Mouse (Mus musculus): ENCODE measurements at regions not wholly inside any gene's neighbourhood (a gene's known extent, or its start where the extent isn't known, plus 50 kb on each side); places are given as distances from the start of the nearest gene placed in this dataset.

DNA sequence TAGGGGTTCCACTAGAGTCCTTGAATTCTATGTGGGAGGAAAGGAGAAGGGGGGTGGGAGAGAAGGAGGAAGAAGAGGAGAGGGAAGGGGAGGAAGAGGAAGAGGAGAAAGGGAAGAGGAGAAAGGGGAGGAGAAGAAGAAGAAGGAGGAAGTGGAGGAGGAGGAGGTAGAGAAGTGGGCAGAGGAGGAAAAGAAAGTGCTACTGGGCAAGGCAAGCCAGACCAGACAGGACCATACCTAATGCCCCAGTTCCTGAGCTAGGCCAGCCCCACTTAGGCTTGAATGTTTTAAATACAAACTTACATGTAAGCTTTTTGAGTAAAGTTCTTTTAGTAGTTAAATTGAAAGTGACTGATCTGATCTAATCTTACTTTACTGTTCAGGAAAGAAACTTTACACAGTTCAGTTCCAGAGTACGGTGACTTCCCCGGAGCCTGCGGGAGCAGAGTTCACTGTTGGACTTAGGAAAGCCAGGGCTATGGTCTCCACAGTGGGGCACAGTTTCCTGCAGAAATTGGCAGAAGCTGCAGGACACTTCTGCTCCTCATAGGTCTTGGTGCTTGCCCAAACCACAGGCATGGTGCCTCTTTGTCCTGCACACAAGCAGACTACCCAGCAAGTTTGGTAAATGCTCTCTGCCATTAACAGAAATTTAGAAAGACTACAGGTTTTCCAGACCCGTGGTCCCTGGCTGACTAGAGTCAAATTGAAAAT is 131.9 kb upstream of the Fut8 start:
- H3K27ac ChIP-seq (replicated peaks; ENCODE audit: low read depth, low read length): no peak overlapping the region
- H3K4me2 ChIP-seq (ENCODE audit: low read depth, severe bottlenecking): no peak overlapping the region
- 84% methylated on average over 4 of the region's 4 CpGs for WGBS
- H3K27me3 ChIP-seq (ENCODE audit: control insufficient read depth, insufficient read depth, low read length): no peaks in the 10 kb centered on the region
- no peak overlapping the region for H3K4me3 ChIP-seq (ENCODE audit: low read depth, low read length)
- no peaks in the 10 kb centered on the region for H3K4me1 ChIP-seq (ENCODE audit: control insufficient read depth, insufficient read depth, low read length)
- H3K9ac ChIP-seq (ENCODE audit: low read length): no peak overlapping the region
- ATAC-seq (ENCODE audit: insufficient number of reproducible peaks, low FRiP score, low TSS enrichment, low read depth) (no peak), DNase-seq (ENCODE audit: low spot score) (no peak)
- H3K9me3 ChIP-seq (ENCODE audit: control insufficient read depth, low read length): no peaks in the 10 kb centered on the region
- H3K36me3 ChIP-seq (ENCODE audit: control insufficient read depth, insufficient read depth, low read length): no peaks in the 10 kb centered on the region

DNA sequence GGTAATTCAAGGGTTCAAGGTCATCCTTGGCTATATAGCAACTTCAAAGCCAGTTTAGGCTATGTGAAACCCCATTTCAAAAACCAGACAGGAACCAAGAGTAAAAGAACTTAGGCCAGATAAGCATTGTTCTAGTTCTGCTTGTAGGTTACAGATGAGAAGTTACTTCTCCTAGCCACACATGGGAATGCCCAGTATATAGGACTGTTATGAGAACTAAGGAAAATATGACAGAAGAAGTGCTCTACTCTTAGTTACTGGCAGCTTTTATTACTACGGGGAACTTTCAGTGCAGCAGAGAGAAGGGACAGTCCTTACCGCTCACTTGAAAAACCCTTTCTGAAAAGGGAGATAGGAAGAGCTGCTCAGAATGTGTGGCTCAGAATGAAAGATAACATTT is 137.4 kb upstream of the Fut8 start:
- H3K9ac ChIP-seq (ENCODE audit: low read length): no peak overlapping the region
- 94% methylated on average over 2 of the region's 2 CpGs for WGBS
- H3K4me1 ChIP-seq (ENCODE audit: control insufficient read depth, insufficient read depth, low read length): no peaks in the 10 kb centered on the region
- DNase-seq (ENCODE audit: low spot score) (no peak), ATAC-seq (ENCODE audit: insufficient number of reproducible peaks, low FRiP score, low TSS enrichment, low read depth) (no peak)
- no peaks in the 10 kb centered on the region for H3K9me3 ChIP-seq (ENCODE audit: control insufficient read depth, low read length)
- H3K36me3 ChIP-seq (ENCODE audit: control insufficient read depth, insufficient read depth, low read length): no peaks in the 10 kb centered on the region
- H3K27me3 ChIP-seq (ENCODE audit: control insufficient read depth, insufficient read depth, low read length): no peaks in the 10 kb centered on the region
- no peak overlapping the region for H3K4me2 ChIP-seq (ENCODE audit: low read depth, severe bottlenecking)
- no peak overlapping the region for H3K4me3 ChIP-seq (ENCODE audit: low read depth, low read length)
- H3K27ac ChIP-seq (replicated peaks; ENCODE audit: low read depth, low read length): no peak overlapping the region

DNA sequence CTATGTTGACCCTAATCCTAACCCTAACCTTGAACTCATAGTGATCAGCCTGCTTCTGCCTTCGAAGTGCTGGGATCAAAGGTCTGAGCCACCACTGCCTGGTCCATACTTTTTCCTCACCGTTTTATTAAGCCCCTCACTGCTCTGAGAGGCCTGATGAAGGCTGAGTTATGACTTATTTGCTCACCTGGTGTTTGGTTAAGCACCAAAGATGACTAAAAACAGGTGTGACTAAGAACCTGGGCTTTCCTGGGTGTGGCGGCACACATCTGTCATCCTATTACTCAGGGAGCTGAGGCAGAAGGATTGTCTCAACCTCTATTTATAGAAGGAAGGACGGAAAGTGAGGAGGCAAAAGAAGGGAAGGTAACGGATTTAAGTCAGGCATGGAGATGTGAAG is 137.5 kb upstream of the Max start:
- DNase-seq (ENCODE audit: low spot score): no peak
- no peak overlapping the region for H3K4me2 ChIP-seq (ENCODE audit: low read depth, severe bottlenecking)
- no peak overlapping the region for H3K27ac ChIP-seq (replicated peaks; ENCODE audit: low read depth, low read length)
- WGBS: 77% methylated on average over 5 of the region's 5 CpGs
- no peaks in the 10 kb centered on the region for H3K9me3 ChIP-seq (ENCODE audit: control insufficient read depth, low read length)
- no peak overlapping the region for H3K4me3 ChIP-seq (ENCODE audit: low read depth, low read length)
- H3K9ac ChIP-seq (ENCODE audit: low read length): no peak overlapping the region
- no peaks in the 10 kb centered on the region for H3K4me1 ChIP-seq (ENCODE audit: control insufficient read depth, insufficient read depth, low read length)
- ATAC-seq (ENCODE audit: insufficient number of reproducible peaks, low FRiP score, low TSS enrichment, low read depth): no peak
- no peaks in the 10 kb centered on the region for H3K36me3 ChIP-seq (ENCODE audit: control insufficient read depth, insufficient read depth, low read length)
- H3K27me3 ChIP-seq (ENCODE audit: control insufficient read depth, insufficient read depth, low read length): no peaks in the 10 kb centered on the region

- H3K27me3 ChIP-seq (ENCODE audit: control insufficient read depth, insufficient read depth, low read length): no peaks in the 10 kb centered on the region
- H3K27ac ChIP-seq (replicated peaks; ENCODE audit: low read depth, low read length): no peak overlapping the region
- H3K36me3 ChIP-seq (ENCODE audit: control insufficient read depth, insufficient read depth, low read length): no peaks in the 10 kb centered on the region
- no peaks in the 10 kb centered on the region for H3K4me1 ChIP-seq (ENCODE audit: control insufficient read depth, insufficient read depth, low read length)
- WGBS: 89% methylated on average over 4 of the region's 4 CpGs
- H3K4me3 ChIP-seq (ENCODE audit: low read depth, low read length): no peak overlapping the region
- no peak overlapping the region for H3K9ac ChIP-seq (ENCODE audit: low read length)
- H3K9me3 ChIP-seq (ENCODE audit: control insufficient read depth, low read length): no peaks in the 10 kb centered on the region
- DNase-seq (ENCODE audit: low spot score): no peak
- ATAC-seq (ENCODE audit: insufficient number of reproducible peaks, low FRiP score, low TSS enrichment, low read depth): no peak
- H3K4me2 ChIP-seq (ENCODE audit: low read depth, severe bottlenecking): no peak overlapping the region
These were observed 136.8 kb upstream of the Max start for GRCm38 (mm10) chr12:77098821-77099220.

GRCm38 (mm10) chr12:77097831-77098230 is 135.8 kb upstream of the Max start:
- H3K9ac ChIP-seq (ENCODE audit: low read length): no peak overlapping the region
- ATAC-seq (ENCODE audit: insufficient number of reproducible peaks, low FRiP score, low TSS enrichment, low read depth) (no peak), DNase-seq (ENCODE audit: low spot score) (no peak)
- no peak overlapping the region for H3K4me2 ChIP-seq (ENCODE audit: low read depth, severe bottlenecking)
- H3K27me3 ChIP-seq (ENCODE audit: control insufficient read depth, insufficient read depth, low read length): no peaks in the 10 kb centered on the region
- no peak overlapping the region for H3K4me3 ChIP-seq (ENCODE audit: low read depth, low read length)
- WGBS: 96% methylated on average over 2 of the region's 2 CpGs
- H3K4me1 ChIP-seq (ENCODE audit: control insufficient read depth, insufficient read depth, low read length): no peaks in the 10 kb centered on the region
- no peaks in the 10 kb centered on the region for H3K9me3 ChIP-seq (ENCODE audit: control insufficient read depth, low read length)
- no peak overlapping the region for H3K27ac ChIP-seq (replicated peaks; ENCODE audit: low read depth, low read length)
- no peaks in the 10 kb centered on the region for H3K36me3 ChIP-seq (ENCODE audit: control insufficient read depth, insufficient read depth, low read length)

- no peak overlapping the region for H3K9ac ChIP-seq (ENCODE audit: low read length)
- no peaks in the 10 kb centered on the region for H3K36me3 ChIP-seq (ENCODE audit: control insufficient read depth, insufficient read depth, low read length)
- no peaks in the 10 kb centered on the region for H3K9me3 ChIP-seq (ENCODE audit: control insufficient read depth, low read length)
- H3K4me1 ChIP-seq (ENCODE audit: control insufficient read depth, insufficient read depth, low read length): no peaks in the 10 kb centered on the region
- no peak overlapping the region for H3K27ac ChIP-seq (replicated peaks; ENCODE audit: low read depth, low read length)
- H3K27me3 ChIP-seq (ENCODE audit: control insufficient read depth, insufficient read depth, low read length): no peaks in the 10 kb centered on the region
- H3K4me2 ChIP-seq (ENCODE audit: low read depth, severe bottlenecking): no peak overlapping the region
- no peak overlapping the region for H3K4me3 ChIP-seq (ENCODE audit: low read depth, low read length)
- ATAC-seq (ENCODE audit: insufficient number of reproducible peaks, low FRiP score, low TSS enrichment, low read depth) (no peak), DNase-seq (ENCODE audit: low spot score) (no peak)
- 88% methylated on average over 4 of the region's 4 CpGs for WGBS
These were observed 134.5 kb upstream of the Max start for GRCm38 (mm10) chr12:77096461-77096860.

DNA sequence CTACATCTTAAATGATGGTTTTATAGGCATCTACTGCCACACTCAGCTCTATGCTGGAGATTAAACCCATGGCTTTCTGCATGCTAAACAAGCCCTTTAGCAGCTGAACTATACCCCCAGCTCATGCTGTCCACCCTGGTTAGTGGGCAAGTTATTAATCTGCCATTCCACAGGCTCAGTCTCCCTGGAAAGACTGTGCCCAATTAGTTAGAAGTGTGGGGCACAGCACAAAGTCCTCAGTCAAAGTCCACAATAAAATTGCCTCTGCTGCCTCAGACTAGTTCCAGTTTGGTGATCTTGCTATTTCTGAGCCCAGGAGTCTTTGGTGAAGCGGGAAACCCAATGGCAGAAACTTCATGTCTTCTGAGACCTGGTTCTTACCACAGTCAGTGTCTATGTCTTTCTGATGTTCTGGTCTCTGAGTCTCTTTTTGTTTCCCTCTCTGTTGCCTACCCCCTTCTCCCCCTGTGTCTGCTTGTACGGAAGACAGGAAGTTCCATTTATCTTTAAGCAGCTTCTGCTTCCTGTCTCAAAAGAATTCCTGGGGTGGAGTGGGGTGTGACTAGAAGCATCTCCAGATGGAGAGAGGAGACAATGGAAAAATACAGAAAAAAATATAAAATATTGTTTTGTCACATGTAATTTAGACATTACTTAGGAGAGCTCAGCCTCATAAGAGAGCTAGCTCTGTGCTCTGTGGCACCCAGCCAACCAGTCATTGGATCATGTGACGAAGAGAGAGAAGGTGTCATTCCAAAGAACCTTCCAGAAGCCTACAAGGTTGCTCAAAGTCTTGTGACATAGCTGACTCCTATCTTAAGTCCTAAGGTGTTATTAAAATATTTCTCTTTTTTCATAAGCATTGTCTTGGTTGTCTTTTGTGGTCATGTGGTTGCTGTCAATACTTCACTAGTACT is 133.3 kb upstream of the Max start:
- WGBS: 83% methylated on average over 3 of the region's 3 CpGs

DNA sequence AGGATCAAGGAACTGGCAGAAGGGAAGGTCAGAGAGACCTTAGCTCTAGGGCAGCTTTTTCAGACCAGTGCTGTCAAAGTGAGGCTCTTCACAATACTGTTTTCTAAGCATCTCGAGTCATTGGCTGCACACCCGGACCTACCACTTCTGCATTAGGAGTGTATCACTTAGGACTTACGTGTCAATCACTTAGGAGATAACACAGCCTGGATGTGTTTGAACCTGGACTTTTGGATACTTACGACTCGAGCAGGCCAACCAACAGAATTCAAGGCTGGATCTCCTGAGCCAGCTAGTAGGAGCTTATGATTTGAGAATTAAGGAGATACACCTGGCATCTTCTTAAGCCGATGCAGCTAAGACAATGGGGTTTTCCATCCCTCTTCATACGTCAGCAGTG is 132.2 kb upstream of the Max start:
- DNase-seq (ENCODE audit: low spot score): no peak
- WGBS: 83% methylated on average over 7 of the region's 7 CpGs

More for the DNA sequence above, 133.3 kb upstream of the Max start:
- no peak overlapping the region for H3K4me3 ChIP-seq (ENCODE audit: low read depth, low read length)
- no peaks in the 10 kb centered on the region for H3K9me3 ChIP-seq (ENCODE audit: control insufficient read depth, low read length)
- no peaks in the 10 kb centered on the region for H3K4me1 ChIP-seq (ENCODE audit: control insufficient read depth, insufficient read depth, low read length)
- no peak overlapping the region for H3K4me2 ChIP-seq (ENCODE audit: low read depth, severe bottlenecking)
- no peak for DNase-seq (ENCODE audit: low spot score)
- no peaks in the 10 kb centered on the region for H3K36me3 ChIP-seq (ENCODE audit: control insufficient read depth, insufficient read depth, low read length)
- no peak overlapping the region for H3K9ac ChIP-seq (ENCODE audit: low read length)
- H3K27me3 ChIP-seq (ENCODE audit: control insufficient read depth, insufficient read depth, low read length): no peaks in the 10 kb centered on the region
- no peak overlapping the region for H3K27ac ChIP-seq (replicated peaks; ENCODE audit: low read depth, low read length)
- ATAC-seq (ENCODE audit: insufficient number of reproducible peaks, low FRiP score, low TSS enrichment, low read depth): no peak

More for the DNA sequence above, 132.2 kb upstream of the Max start:
- H3K4me2 ChIP-seq (ENCODE audit: low read depth, severe bottlenecking): no peak overlapping the region
- no peak overlapping the region for H3K27ac ChIP-seq (replicated peaks; ENCODE audit: low read depth, low read length)
- H3K27me3 ChIP-seq (ENCODE audit: control insufficient read depth, insufficient read depth, low read length): no peaks in the 10 kb centered on the region
- no peaks in the 10 kb centered on the region for H3K9me3 ChIP-seq (ENCODE audit: control insufficient read depth, low read length)
- no peaks in the 10 kb centered on the region for H3K4me1 ChIP-seq (ENCODE audit: control insufficient read depth, insufficient read depth, low read length)
- H3K9ac ChIP-seq (ENCODE audit: low read length): no peak overlapping the region
- no peak for ATAC-seq (ENCODE audit: insufficient number of reproducible peaks, low FRiP score, low TSS enrichment, low read depth)
- no peaks in the 10 kb centered on the region for H3K36me3 ChIP-seq (ENCODE audit: control insufficient read depth, insufficient read depth, low read length)
- no peak overlapping the region for H3K4me3 ChIP-seq (ENCODE audit: low read depth, low read length)

All from limb, embryonic 11.5 days (tissue).